Mouse (Mus musculus): Measurements from ENCODE around the gene Unc13c.

The Unc13c gene

GRCm38 (mm10) chr9:73867410-73868067 is 101.2 kb downstream of the Unc13c start:
- DNase-seq, result no peak

GRCm38 (mm10) chr9:73866666-73867065 is 102.1 kb downstream of the Unc13c start:
- no peak for DNase-seq

DNA sequence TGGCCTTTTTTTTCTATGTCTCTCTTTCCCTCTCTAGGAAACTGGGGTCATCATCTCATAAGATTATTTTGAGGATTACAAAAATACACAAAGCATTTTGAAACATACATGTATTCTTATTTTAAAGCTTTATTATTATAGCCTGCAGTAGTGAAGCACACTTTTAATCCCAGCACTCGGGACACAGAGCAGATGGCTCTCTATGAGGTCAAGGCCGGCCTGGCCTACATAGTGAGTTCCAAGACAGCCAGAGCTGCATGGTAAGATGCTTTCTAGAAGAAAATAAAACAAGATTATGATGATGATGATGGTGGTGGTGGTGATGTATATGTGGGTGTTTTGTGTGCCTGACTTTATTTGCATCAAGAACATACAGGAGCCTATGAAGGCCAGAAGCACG is 109.3 kb downstream of the Unc13c start:
- no peak for DNase-seq

DNA sequence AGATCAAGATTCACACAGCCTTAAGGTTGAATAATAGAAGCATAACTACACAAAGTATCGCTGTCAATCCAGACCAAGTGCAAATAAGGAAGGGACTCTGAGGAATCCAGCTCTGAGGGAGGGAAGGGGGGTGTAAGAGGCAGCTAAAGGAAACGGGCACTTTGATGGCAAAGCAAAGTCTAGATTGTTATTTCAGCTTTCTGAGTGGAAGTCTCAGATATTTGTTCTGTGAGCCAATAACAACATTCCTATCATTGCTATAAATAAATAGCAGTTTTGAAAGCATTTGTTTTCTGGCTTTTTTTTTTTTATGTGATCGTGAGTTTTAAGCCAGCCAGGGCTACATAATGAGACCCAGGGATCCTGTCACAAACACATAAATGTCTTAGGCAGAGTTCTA is 114.5 kb downstream of the Unc13c start:
- DNase-seq, result peak; percentile 8

GRCm38 (mm10) chr9:73806681-73807080 is 162.1 kb downstream of the Unc13c start:
- DNase-seq, result no peak

- no peak for DNase-seq
Observed at GRCm38 (mm10) chr9:73774616-73775015, 194.2 kb downstream of the Unc13c start.

DNA sequence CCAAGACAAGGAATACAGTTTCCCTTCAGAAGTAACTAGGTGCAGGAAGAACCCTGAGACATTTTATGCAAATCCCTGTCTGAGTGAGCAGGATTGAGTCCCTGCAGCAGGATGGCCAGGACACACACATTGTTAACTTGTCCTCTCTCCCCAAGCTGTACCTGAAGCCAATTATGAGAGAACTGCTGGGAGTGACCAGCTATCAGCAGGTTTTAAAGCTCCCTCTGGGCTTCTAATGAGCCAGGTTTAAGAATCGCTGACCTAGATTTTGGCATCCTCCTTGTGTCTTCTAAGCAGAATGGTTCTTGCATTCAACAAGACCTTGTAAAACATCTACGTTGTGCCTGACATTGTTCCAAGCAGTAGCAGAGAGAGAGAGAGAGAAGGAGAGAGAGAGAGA is 213.6 kb downstream of the Unc13c start:
- no peak for DNase-seq

GRCm38 (mm10) chr9:73753480-73753879 is 215.3 kb downstream of the Unc13c start:
- DNase-seq, result no peak

- DNase-seq, result no peak
Observed at GRCm38 (mm10) chr9:73751344-73751743, 217.4 kb downstream of the Unc13c start.

GRCm38 (mm10) chr9:73734446-73734845 is 234.3 kb downstream of the Unc13c start:
- DNase-seq, result no peak

- DNase-seq, result no peak
Observed at GRCm38 (mm10) chr9:73725717-73726662, 242.8 kb downstream of the Unc13c start.

DNA sequence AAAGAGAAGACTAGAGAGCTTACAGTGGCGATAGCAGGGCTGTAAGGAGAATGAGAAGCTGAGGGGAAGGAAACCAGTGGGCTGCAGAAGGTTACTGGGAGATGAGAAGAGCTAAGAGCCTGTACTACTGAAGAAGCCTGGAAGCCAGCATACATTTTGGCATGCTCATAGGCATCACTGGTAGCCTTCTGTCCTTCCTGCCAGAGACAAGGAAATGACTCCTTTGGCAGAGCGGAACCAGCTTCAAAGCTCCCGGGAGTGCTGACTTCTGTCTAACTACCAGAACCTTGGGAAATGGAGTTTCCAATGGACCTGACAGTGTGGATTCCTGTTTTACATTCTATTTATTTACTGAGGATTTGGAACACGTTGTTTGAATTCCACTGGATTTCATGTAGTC is 244.0 kb downstream of the Unc13c start:
- no peak for DNase-seq

DNA sequence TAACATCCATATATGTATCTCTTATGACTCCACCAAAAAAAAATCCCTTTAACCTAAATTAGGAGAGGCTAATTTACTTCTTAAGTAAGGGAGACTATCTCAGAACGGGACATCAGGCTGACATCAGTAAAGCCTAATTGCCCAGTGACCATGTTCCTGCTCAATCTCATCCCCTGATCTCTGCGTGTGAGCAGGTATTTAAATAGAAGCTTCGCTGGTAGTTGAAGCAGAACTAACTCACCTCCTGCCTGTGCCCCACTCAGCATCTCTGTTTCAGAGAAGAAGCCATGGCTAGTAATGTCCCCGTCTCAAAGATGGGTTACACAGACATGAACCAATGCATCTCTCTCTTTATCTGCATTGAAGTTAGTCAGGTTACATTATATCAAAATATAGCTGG is 255.3 kb downstream of the Unc13c start:
- no peak for DNase-seq

- DNase-seq, result no peak
Observed at GRCm38 (mm10) chr9:73697103-73697502, 271.7 kb downstream of the Unc13c start.

GRCm38 (mm10) chr9:73681580-73681979 is 287.2 kb downstream of the Unc13c start:
- DNase-seq, result no peak

DNA sequence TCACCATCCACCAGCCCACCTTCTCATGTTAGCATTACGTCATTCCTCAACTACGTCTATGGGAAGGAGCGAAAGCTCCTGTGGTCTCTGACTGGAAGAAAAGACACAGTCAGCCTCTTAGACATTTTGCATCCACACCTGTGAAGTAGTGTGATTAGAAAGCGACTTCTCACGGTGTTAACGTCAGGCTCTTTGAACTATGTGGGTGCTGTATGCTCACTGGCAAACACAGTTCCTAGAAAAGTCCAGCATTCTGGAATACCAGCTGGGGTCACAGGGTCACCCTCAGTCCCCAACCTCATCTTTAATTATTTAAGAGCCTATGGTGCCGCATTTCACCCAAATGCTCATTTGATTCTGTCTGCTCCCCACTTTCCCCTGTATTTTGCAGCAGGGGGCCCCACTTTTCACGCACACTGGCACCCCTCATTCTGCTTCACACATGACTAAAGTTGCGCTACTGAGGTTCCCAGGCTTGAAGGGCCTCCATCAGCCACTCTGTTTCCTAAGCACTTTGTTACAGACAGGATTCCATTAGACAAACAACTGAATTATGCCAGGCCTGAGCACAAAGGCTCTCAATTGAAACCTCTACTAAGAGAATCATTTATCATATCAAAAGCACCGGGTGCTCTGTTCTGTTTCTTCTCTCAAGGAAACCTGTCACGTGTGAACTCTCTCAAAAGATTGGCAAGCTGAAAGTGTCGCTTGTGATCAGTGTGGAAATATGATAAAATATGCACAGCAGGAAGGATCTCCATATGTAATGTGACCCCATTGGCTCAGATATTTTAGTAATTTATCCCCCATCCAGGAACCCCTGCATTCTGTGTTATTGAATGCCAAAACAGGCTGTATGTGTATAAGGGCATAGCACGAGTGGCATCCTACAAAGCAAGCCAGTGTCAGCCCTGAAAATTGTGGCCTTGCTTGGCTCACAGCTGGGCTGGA is 287.9 kb downstream of the Unc13c start:
- DNase-seq, result no peak

DNA sequence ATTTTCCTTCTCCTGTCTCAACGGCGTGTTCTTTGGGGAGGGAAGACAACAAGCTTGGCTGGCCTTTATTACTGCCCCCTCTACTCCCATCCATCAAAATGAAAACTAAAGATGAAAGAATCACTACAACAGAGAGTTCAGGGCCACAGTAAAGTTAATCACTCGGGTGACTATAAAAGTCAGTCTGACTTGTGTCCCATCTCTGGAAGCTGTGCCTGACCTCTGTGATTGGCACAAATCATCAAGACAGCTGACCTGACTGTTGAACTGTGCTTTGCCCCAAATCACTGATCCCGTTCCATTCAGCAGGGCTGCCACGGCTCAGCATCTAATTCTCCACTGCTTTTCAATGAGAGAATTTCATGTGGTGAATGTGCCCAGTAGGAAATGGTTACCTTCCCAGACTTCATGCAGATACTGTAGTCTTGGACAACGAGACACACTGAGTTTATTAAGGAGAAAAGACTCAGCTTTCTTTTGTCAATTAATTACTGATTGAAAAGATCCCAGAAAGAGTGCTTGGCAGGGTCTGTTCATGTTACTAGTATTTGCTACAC is 297.0 kb downstream of the Unc13c start:
- peak; percentile 57 for DNase-seq

DNA sequence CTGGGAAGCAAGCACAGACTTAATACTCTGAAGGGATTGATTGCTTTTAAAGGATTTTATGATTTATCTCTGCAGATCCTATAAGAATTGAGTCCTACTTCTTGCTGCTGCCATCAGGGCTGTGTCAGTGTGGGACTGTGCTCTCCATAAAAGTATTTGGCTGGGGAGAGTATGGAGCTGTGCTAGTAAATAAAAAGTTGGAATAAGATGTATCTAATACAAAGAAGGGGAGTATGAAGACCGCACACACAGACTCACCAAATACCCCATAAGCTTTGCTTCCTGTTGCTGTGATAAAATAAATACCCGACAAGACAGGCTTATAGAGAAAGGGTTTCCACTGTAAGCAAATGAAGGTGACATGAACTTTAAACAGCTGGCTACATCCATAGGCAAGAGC is 298.7 kb downstream of the Unc13c start:
- no peak for DNase-seq

DNA sequence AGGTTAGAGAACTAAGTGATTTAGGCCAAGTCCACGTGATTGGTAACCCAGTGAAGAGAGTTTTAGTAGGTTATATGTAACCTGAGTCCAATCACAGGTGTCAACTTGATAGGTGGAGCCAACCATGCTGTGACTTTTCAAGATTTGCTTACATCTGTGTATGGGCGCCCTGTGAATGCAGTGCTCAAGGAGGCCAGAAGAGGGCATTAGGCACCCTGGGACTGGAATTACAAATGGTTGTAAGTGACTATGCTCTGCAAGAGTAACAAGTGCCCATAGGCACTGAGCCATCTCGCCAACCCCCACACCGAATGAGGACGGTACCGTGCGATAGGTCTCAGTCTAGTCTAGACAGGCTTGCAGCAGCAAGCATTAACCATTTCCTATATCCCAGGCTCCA is 305.9 kb downstream of the Unc13c start:
- DNase-seq, result no peak

DNA sequence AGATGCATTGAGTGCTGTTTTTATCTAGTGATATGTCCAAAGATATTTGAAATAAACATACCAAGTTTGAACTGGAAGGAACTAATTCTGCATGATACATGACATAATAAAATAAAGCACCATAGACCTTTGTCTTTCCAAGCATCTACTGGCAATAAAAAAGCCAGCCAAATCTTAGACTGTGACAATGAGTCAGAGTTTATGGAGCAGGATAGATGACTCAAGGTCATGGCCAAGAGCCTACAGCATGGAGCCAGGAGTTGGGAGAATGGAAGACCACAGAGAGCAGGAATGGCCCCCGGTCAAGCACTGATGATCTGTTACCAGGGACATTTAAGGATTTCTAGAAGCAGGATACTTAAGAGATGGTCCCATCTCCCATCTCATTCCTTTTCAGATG is 319.7 kb downstream of the Unc13c start:
- peak; percentile 44 for DNase-seq

DNA sequence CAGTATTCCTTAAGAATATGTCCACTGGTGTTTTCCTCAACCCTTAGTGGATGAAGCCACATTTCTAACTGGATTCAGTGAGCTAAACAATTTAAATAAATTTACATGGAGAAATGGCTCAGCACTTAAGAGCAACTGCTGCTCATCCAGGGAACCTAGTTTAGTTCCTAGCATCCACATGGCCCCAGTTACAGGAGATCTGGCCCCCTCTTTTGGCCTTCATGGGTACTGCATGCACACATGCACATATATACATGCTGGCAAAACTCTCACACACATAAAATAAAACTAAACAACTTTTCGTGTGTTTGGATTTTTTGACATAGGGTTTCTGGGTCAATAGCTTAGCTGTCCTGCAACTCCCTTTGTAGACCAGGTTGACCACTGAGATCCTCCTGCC is 330.6 kb downstream of the Unc13c start:
- no peak for DNase-seq

- peak; percentile 41 for DNase-seq
Observed at GRCm38 (mm10) chr9:73625171-73625570, 343.6 kb downstream of the Unc13c start.

DNA sequence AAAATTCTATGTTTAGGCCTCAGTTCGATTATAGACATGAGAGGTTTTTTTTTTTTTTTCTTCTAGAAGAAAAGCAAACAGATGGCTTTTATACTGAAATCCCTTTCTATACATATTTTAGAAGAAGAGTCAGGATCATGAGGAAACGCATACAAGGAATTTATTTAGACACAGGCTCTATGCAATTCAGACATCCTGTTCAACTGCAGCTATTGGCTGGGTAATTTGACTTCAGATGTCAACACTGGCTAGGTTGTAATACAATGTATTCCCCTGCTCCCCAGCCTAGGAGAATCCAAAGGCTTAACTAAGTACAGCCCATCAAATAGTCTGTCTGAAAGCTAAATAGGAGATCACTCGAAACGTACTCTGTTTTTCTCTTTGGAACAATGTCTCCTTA is 355.9 kb downstream of the Unc13c start:
- DNase-seq, result no peak

Data from kidney, postnatal 14 days (tissue).